Mouse (Mus musculus) duodenum, adult 2 months (tissue): ENCODE data around the gene Cenpt. TPM values are rescaled to one million over a fixed set of nuclear protein-coding genes. Genes with fewer than 3 reads are reported as not detected.

Source experiments
- polyA plus RNA-seq: library from polyadenylated mRNA; depleted of rRNA; stranded (reverse); fragments of >200 nt; gene quantifications from 2 replicates; pipeline ENCODE4 v1.2.3, GENCODE M21; 2012; ENCODE audit warnings: low replicate concordance; rRNA removed

The Cenpt gene
- 6.6 and 8.0 TPM in 2 replicates for polyA plus RNA-seq

DNA sequence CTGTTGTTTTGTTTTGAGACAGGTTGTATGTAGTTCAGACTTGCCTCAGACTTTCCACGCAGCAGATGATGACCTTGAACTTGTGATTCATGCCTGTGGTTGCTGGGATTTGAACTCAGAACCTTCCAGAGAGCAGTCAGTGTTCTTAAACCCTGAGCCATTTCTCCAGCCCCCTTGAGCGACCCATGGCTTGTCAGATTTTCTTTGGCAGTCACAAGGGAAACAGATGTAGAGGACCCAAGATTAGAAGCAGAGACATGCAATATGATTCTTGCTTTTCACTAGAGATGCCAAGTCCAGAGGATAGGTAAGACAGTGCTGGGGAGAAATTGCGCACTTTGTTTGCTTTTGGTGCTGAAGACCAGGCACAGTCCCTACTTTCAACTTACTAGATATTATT lies at the start of gene Cenpt:
TSS of gene Cenpt (minus strand) at position 101 of the 400 bp plus-strand sequence.

DNA sequence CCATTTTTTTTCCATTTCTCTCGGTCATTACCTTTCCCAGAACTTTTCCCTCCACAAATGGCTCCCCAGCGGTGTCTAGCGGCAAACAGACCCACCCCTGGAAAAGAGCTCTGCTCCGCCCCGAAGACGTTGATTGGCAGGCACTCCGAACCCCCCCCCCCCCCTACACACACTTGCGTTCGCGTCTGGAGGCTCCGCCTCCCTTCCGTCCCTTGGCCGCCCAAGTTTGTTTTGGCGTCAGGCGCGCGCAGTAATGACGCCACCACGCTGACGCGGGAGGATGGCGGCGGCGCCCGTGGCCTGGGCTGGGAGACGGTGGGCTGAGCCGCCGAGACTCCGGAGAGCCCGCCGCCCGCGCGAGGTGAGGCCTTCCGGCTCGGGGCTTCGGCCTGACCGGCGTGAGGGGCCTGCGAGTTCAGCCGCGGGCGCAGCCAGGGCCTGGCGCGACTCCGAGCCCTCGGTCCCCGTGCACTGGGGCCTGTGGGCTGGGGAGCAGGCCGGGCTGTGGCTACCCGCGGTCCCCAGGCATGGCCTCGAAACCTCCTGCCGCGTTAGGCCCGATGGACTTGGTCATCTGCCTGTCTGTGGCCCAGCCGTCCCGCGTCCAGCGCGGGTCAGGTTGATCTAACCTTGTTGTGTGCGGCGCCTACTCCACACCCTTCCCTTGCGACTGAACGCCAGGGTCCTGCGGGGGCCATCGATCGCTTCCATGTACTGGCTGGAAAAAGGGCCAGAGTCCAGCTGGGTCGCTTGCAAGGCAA lies 47.3 kb upstream of the Cenpt start, which contains the start of gene Pskh1:
TSS of gene Pskh1 (plus strand) at position 262 of the 761 bp plus-strand sequence.

DNA sequence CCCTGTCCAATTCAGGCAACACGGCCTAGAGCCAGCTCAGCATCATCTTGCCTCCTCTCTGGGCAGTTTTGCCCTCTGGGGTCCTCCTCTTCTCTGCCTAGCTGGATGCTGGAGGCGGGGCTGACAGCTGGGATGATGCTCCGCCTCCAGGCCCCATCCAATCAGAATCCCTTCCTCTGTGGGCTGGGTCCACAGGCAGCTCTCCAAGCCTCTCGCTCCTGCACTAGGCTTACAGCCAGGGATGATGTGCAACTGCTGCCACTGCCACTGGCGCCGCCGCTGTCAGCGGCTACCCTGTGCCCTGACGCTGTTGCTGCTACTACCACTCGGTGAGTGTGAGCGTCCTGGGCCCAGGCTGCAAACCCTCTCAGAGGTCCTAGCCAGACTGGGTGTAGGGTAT lies 40.3 kb upstream of the Cenpt start, which contains the start of gene Nrn1l:
TSS of gene Nrn1l (plus strand) at position 229 of the 400 bp plus-strand sequence.

DNA sequence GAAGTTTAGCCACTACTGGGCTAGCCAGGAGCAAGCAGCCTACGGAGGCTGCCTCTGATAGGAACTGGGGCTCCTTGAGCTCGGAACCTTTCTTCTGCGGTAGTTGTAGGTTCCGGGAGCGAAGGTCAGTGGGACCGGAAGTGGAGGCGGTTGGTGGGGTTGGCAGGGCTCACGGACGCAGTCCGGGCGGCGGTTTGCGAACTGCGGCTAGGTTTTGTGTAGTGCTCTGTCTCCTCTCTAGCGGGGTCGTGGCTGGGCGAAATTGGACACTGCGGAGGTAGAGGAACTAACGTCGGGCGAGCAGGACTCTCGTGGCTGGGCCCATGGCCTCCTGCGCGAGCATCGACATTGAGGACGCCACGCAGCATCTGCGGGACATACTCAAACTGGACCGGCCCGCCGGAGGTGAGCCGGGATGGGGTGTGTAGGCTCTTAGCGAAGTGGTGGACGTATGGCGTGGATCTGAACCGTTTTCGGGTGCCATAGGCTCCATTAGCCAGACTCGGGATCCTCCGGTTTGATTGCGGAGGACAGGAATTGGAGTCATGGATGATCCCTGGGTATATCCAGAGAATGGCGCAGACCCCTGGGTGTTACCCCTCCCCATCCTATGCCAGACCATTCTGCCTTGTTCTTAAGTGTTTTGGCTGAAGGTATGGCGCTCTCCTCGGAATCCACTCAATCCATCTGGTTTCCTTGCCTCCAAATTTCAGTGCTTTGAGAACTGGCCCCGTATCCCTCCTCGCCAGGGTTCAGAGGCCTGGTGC lies 27.9 kb upstream of the Cenpt start, which contains the start of gene Edc4:
TSS of gene Edc4 (plus strand) at position 128 of the 767 bp plus-strand sequence.

DNA sequence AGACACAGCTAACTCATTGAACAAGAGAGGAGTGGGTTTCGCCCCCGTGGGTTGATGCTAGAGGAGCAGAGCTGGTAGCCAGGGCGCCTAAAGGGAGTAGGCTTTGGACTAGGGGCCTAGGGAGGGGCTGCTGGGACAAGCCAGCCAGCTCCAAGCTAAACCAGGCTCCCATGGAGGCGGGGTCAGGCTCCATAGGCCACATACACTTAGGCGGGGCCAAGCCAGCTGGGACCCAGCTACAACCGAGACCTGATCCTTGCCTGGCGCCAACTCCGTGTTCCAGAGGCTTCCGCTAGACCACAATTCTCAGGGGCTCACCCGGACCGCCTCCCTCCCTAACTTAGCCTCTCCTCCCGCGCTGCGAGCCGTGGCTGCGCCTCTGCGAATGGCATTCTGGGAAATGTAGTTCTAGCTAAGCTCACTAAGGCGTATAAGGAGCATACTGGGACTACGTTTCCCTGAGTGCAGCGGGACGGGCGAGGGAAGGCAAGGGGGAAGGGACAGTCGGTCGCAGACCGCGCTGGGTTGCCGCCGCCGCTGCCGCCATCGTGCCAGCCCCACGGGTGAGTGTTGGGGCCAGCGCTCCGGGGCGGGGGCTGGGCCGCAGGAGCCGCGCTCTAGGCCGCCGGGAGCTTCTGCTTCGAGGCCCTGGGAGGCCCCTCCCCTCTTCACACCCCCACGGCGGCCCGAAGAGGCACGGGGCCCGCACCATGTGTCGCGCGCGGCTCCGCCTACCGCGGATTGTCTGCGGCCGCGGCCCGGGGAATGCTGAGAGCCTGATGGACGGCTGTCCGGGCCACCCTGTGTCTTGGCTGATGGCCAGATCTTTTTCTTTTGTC lies 7.3 kb upstream of the Cenpt start, which contains the start of gene Nutf2:
TSS of gene Nutf2 (plus strand) at position 438 of the 839 bp plus-strand sequence.

DNA sequence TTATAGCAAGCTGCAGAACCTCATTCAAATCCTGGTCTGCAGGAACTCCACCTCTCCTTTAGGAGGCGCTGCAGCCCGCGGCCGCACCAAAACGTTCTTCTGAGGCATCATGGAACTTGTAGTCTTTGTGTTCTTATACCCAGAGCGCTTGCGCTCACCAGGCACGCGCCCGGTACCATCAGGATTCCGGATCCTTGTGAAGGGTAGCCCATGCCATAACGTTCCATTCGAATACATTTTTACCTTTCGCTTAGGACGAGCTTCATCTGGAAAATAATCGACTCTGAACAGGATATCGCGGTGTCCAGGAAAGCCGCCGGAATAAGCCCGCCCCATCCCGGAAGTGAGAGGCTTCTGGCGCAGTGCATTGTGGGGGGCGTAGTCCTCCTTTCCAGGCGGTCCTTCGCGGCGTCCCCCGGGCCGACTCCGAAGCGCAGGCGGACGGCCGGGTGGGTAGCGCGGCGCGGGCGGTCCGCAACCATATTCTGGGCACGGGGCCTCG lies 1.7 kb upstream of the Cenpt start, which contains the start of gene Thap11:
TSS of gene Thap11 (plus strand) at position 418 of the 502 bp plus-strand sequence.

DNA sequence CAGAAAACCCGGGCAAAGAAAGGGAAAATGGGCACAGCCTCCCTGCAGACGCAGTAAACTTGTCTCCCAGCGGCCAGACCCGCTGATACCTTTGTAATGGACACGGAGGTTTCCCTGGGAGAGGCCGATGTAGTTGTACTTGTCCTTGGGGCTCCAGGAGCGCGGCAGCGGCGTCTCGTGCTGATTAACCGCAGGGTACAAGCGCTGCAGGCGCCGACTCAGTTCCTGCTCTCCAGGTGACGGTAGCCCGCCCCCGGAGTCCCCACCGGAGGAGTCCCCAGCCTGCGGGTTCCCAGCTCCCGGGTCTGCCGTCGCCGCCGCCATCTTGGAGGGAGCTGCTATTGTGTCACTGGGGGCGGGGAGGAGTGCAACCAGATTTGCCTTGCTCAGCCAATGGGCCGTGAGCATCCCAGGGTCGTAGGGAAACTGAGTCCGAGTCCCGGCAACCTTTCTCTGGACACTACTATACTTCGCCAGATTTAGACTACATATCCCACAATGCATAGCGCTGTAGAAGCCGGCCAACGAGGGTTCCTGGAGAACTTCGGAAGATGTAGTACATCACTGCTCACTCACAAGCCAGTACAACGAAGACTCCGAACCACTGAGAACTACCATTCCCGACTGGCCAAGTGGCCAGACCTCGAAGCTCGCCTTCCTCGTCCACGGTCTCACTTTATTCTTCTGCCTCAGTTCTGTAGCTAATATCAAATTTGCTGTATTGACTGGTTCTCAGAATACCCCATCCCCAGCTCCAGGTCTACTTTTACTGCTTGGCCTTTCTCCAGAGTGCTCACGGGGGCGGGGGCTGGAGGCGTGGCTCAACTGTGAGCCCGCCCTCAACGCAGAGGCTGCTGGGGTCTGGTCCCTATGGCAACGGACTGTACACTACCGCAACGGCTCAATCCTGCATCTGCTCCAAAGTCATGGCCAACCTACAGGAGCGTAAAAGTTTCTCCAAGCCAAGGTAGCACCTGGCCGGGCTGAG lies 25.9 kb downstream of the Cenpt start, which contains the start of the genes Ranbp10 and Tsnaxip1:
TSS of gene Ranbp10 (minus strand) at position 490 of the 988 bp plus-strand sequence.
TSS of gene Tsnaxip1 (plus strand) at position 871 of the 988 bp plus-strand sequence.

Other genes with a start within 250 kb of the Cenpt start
- gene Ripor1, start 248.0 kb downstream of the Cenpt start, polyA plus RNA-seq: 7.7 and 13.9 TPM in 2 replicates
- gene Ctcf, start 216.7 kb downstream of the Cenpt start, polyA plus RNA-seq: 5.0 and 7.2 TPM in 2 replicates
- gene Agrp, start 215.9 kb downstream of the Cenpt start, polyA plus RNA-seq: 0.31 TPM in 1 of 2 replicates, not detected in the other
- 3.2 and 7.0 TPM in 2 replicates for gene Carmil2, start 167.0 kb downstream of the Cenpt start, polyA plus RNA-seq
- gene Acd, start 152.2 kb downstream of the Cenpt start, polyA plus RNA-seq: 29.2 and 30.8 TPM in 2 replicates
- gene Pard6a, start 152.1 kb downstream of the Cenpt start, polyA plus RNA-seq: 6.5 and 10.2 TPM in 2 replicates
- gene 4933405L10Rik, start 145.6 kb downstream of the Cenpt start, polyA plus RNA-seq: not detected in 2 replicates
- gene Enkd1, start 145.1 kb downstream of the Cenpt start, polyA plus RNA-seq: 4.9 and 7.9 TPM in 2 replicates
- gene Gfod2, start 94.6 kb downstream of the Cenpt start, polyA plus RNA-seq: 8.5 and 9.1 TPM in 2 replicates
- gene Ranbp10, start 25.9 kb downstream of the Cenpt start, polyA plus RNA-seq: 10.6 and 13.2 TPM in 2 replicates
- gene Tsnaxip1, start 25.5 kb downstream of the Cenpt start, polyA plus RNA-seq: not detected in 2 replicates
- 35.4 and 36.7 TPM in 2 replicates for gene Thap11, start 1.9 kb upstream of the Cenpt start, polyA plus RNA-seq
- 12.9 and 22.5 TPM in 2 replicates for gene Nutf2, start 7.3 kb upstream of the Cenpt start, polyA plus RNA-seq
- gene Edc4, start 27.6 kb upstream of the Cenpt start, polyA plus RNA-seq: 39.6 and 49.7 TPM in 2 replicates
- 1.1 and 3.3 TPM in 2 replicates for gene Nrn1l, start 40.3 kb upstream of the Cenpt start, polyA plus RNA-seq
- 16.1 and 18.3 TPM in 2 replicates for gene Pskh1, start 47.2 kb upstream of the Cenpt start, polyA plus RNA-seq
- gene Ctrl, start 80.6 kb upstream of the Cenpt start, polyA plus RNA-seq: 12.5 and 3,063 TPM in 2 replicates
- 565 and 991 TPM in 2 replicates for gene Psmb10, start 85.2 kb upstream of the Cenpt start, polyA plus RNA-seq
- 0.97 and 1.4 TPM in 2 replicates for gene Lcat, start 90.1 kb upstream of the Cenpt start, polyA plus RNA-seq
- gene Slc12a4, start 112.8 kb upstream of the Cenpt start, polyA plus RNA-seq: 6.2 and 9.9 TPM in 2 replicates
- gene Dpep3, start 126.2 kb upstream of the Cenpt start, polyA plus RNA-seq: 0.15 and 0.34 TPM in 2 replicates
- 1.9 and 5.0 TPM in 2 replicates for gene Dus2, start 138.1 kb upstream of the Cenpt start, polyA plus RNA-seq
- gene Dpep2nb, start 152.7 kb upstream of the Cenpt start, polyA plus RNA-seq: not detected in 2 replicates
- gene Ddx28, start 158.6 kb upstream of the Cenpt start, polyA plus RNA-seq: 4.9 and 5.3 TPM in 2 replicates
- gene Nfatc3, start 205.6 kb upstream of the Cenpt start, polyA plus RNA-seq: 7.6 and 11.6 TPM in 2 replicates